Mouse (Mus musculus) urinary bladder, postnatal 14 days (tissue): ENCODE data around the gene Scd3.
A peak's percentile ranks its signal among the peaks of the same experiment; 100 is the strongest.

Experiments
- DNase-seq: peaks from one replicate; pipeline ENCODE4 v3.0.0; 2021; ENCODE audit warnings: low spot score

The Scd3 gene

GRCm38 (mm10) chr19:44203015-44203564 lies at the start of gene Scd3:
Gene Scd3 (plus strand): TSS chr19:44203269.
- no peak for DNase-seq

DNA sequence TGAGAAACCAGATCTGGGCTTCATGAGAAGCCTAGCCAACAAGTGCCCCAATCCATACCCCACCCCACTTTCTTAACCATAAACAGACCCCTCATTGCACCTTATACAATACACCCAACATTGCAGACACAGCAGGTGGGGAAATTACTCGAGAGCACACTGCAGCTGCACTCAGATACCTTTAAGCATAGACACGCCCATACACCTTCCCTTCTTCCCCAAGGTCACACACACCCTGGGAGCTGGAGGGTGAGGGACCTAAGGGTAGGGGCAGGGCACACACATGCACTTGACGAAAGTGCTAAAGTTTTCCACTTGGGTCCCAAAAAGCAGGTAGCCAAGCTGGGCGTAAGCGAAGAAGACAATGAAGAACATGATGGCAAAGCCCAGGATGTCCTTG lies 49.3 kb upstream of the Scd3 start:
- no peak for DNase-seq

- no peak for DNase-seq
Measured at GRCm38 (mm10) chr19:44157005-44157404, 46.1 kb upstream of the Scd3 start.

DNA sequence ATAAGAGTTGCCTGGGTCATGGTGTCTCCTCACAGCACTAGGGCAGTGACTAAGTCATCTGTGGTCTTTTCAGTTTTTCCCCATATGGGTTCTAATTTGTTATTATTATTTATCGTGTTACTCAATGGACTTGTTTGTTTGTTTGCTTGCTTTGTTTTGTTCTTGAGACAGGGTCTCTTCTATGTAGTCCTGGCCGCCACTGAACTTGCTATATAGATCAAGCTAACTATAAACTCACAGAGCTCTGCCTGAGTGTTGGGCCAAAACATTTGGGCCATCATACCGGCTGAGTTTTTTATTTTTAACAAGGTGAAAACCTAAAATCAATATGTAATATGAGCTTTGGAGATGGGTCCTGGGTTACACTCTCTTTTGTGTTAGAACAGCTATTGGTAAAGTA lies 43.7 kb upstream of the Scd3 start:
- no peak for DNase-seq

- no peak for DNase-seq
Measured at GRCm38 (mm10) chr19:44161515-44161914, 41.6 kb upstream of the Scd3 start.

- DNase-seq, result no peak
Measured at GRCm38 (mm10) chr19:44174835-44175234, 28.2 kb upstream of the Scd3 start.

GRCm38 (mm10) chr19:44176741-44177140 lies 26.3 kb upstream of the Scd3 start:
- no peak for DNase-seq

- no peak for DNase-seq
Measured at GRCm38 (mm10) chr19:44180502-44180901, 22.6 kb upstream of the Scd3 start.

- no peak for DNase-seq
Measured at GRCm38 (mm10) chr19:44183968-44184367, 19.1 kb upstream of the Scd3 start.

DNA sequence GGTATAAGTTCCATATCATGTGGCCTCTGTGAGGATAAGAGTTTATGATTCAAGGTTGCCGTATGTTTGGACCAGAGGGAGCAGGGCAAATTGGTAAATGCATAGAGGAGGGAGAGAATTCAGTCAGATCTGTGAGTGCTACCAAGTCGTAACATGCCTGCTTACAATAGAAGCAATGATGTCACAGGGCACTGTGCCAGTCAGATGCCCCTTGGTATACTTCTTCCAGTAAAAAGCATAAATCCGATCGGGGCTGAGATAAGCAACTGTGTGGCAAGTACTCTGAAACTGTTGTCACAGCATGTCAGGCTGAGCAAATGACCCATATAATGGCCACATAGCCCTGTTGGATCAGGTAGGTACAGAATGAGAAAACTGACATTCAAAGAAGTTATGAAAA lies 14.0 kb upstream of the Scd3 start:
- peak; percentile 71 for DNase-seq

- DNase-seq, result no peak
Measured at GRCm38 (mm10) chr19:44192342-44192741, 10.7 kb upstream of the Scd3 start, which contains the start of gene Pkd2l1. Gene Pkd2l1 (minus strand): TSS chr19:44192442.

DNA sequence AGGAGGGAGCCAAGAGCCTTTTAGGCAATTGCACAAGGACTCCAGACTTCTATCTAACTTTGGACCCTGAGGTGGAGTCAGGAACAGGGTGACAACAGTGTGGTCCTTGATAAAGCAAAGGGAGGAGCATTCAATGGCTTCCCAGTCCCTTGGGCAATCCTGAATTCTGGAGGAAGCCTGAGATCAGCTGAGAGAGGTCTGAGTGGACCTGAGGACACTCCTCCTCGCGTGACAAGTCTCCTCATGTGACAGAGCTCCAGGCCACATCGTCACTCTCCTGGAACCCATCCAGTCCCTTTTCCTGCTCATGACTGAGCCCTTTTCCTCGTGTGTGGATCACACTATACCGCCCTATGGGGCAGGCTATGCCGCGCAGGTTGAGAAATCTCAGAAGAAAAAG lies 9.2 kb upstream of the Scd3 start:
- DNase-seq, result no peak

DNA sequence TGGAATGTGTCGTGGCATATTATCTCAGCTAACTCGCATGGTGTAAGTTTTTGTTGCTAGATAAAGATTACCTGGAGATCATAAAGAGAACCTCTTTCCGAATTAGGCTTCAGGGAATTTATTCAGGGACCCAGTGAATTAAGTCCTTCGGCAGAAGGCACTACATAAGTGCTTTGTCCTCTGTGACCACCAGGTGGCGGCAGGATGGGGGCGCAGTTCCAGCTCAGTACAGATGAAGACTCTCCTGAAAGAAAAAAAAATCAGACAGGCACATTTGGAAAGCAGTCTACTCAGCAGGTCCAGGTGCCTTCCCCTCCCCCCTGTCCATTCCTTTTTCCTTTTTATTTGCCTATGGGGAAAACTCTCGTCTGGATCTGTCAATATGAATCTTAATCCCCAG lies 7.9 kb upstream of the Scd3 start:
- DNase-seq, result peak; percentile 75

DNA sequence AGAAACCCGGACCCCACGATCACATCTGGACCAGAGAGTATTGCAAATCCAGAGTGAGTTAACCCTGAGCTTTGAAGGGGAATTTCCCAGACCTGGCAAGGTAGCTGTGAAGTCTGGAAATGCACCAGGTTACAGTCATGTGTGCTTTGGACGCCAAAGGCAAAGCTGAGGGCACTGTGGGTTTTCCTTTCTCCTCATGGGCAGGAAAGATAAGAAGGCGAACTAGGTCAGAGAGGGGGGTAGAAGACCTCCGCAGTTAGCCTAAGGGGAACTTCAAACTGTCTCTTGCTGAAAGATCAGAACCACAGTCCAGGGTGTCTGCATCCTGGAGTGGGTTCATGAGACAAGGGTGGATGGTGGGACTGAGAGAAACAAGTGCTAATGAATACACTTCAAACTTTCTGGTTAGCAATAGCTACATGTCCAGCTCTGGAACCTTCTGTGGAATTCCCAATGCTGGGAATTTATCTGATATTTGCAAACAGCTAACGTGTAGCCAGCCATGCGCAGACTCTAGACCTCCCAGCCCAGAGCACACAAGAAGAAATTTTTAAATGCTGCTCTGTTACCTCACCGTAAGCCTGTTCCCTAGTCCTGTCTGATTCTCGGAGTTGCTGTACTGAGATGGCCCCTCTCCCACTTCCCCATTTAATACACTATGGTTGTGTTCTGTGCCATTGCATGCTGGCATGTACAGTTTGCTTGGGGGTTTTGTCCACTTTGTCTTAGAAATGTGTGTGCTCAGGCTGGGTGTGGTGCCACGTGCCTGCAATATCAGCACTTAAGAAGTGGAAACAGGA lies 5.8 kb upstream of the Scd3 start:
- no peak for DNase-seq

- no peak for DNase-seq
Measured at GRCm38 (mm10) chr19:44198494-44198893, 4.6 kb upstream of the Scd3 start.

DNA sequence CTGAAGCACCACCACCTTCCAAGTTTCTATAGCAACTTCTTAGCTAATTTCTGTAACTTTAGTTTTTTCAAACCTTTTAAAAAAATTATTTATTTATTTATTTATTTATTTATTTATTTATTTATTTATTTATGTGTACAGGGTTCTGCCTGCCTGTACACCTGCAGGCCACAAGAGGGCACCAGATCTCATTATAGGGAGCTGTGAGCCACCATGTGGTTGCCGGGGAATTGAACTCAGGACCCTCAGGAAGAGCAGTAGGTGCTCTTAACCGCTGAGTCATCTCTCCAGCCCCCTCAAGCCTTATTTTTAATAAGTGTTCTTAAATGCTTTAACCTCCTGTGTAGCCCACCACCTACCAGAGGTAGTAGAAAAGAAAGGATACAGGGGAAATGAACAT lies 4.1 kb upstream of the Scd3 start:
- DNase-seq, result no peak

GRCm38 (mm10) chr19:44207079-44207478 lies 4.0 kb downstream of the Scd3 start:
- no peak for DNase-seq

DNA sequence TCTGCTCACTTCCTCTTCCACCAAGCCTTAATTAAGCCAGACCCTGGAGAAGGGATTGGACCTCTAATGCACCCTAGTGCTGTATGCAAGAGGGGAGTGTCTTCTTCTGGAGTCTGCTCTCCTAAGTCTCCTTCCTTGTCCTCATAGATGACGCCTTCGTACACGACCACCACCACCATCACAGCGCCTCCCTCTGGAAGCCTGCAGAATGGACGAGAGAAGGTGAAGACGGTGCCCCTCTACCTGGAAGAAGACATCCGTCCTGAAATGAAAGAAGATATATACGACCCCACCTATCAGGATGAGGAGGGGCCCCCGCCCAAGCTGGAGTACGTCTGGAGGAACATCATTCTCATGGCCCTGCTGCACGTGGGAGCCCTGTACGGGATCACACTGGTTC lies 12.2 kb downstream of the Scd3 start:
- DNase-seq, result no peak

DNA sequence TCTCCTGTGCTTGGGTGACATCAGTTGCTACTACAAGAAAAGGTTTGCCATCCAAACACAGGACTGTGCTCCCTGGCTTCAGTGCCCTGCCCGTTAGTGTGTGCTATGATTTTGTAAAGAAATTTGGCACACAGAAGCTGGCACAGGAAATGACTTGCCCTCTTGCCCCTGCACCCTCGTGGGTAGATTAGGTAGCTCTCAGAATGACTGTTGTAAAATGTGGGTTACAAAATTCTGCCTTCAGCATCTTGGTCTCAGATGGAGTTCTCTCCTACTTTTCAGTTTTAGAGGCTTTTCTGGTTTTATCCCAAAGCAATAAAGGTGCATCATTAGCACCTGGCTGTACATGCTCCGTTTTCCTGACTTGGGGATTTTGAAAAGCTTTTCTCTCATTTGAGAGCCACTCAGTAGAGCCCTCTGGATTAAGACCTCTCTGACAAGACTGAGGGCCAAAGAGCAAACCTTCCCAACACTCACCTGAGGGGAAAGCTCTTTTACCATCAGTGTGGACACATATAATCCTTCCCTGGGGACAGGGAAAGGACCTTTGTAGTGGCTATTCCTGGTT lies 15.0 kb downstream of the Scd3 start:
- no peak for DNase-seq

DNA sequence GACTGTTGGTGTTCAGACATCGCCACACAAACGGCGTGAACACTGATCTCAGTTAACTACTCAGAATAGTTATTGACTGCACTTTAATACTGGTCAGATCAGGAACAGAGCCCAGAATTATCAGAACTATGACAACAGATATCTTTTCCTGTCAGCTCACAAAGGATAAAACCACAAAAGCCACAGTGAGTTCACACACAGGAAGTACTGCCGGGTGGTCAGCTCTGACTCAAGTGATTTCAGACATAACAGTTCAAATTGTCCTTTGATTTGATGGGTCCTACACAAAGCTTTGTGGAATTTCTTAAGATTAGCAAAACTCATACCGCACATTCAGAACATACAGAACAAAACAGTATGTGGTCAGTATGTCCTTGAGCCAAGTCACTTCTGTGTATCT lies 22.7 kb downstream of the Scd3 start:
- no peak for DNase-seq

GRCm38 (mm10) chr19:44229776-44230175 lies 26.7 kb downstream of the Scd3 start:
- DNase-seq, result no peak

GRCm38 (mm10) chr19:44230212-44230611 lies 27.1 kb downstream of the Scd3 start:
- no peak for DNase-seq

GRCm38 (mm10) chr19:44231608-44232151 lies 28.6 kb downstream of the Scd3 start:
- no peak for DNase-seq
